Mouse (Mus musculus): ENCODE data around the gene Ppp1r11. TPM values are rescaled to one million over a fixed set of nuclear protein-coding genes. Genes with fewer than 3 reads are reported as not detected.

Gene Ppp1r11
- 96.9 and 108 TPM in 2 replicates for polyA plus RNA-seq (2015; fragmentation: Nextera tagmentation; extraction: Ambion mirVana)

GRCm38 (mm10) chr17:36950981-36951947 is at the start of gene Ppp1r11:
Gene Ppp1r11, minus strand, starts transcription at chr17:36951741.
- 2% methylated on average over 36 of the region's 36 CpGs for WGBS

GRCm38 (mm10) chr17:37000863-37001262 is 49.3 kb upstream of the Ppp1r11 start, which contains the start of gene Zfp57:
Gene Zfp57, plus strand, starts transcription at chr17:37001163.
- peaks cover 6% of the 10 kb centered on the region for H3K4me1 ChIP-seq (ENCODE audit: insufficient read depth, low read depth, low read length)
- ATAC-seq (no peak), DNase-seq (ENCODE audit: low spot score) (no peak)
- no peak within 1 kb of the TSS for H3K27ac ChIP-seq (ENCODE audit: low read length)
- TF ChIP-seq CTCF (IDR thresholded peaks at IDR 0.05) (no peak), EP300 (IDR thresholded peaks at IDR 0.05) (no peak)
- no peaks in the 10 kb centered on the region for H3K36me3 ChIP-seq (ENCODE audit: insufficient read depth, low read length)
- H3K27me3 ChIP-seq (replicated peaks; ENCODE audit: insufficient read depth, low read length): no peaks in the 10 kb centered on the region
- H3K4me2 ChIP-seq (replicated peaks; ENCODE audit: low read depth, low read length): peak within 1 kb of the TSS; percentile 93
- no peaks in the 10 kb centered on the region for H3K9me3 ChIP-seq (ENCODE audit: low read length)
- WGBS: 92% methylated on average over 7 of the region's 7 CpGs
- H3K4me3 ChIP-seq (ENCODE audit: low read depth, low read length): no peak within 1 kb of the TSS
- no peak within 1 kb of the TSS for H3K9ac ChIP-seq (replicated peaks; ENCODE audit: low read depth)

More at GRCm38 (mm10) chr17:36950981-36951947, at the start of gene Ppp1r11:
- peak within 1 kb of the TSS; percentile 58 for H3K4me2 ChIP-seq (replicated peaks; ENCODE audit: low read depth, low read length)
- TF ChIP-seq CTCF (IDR thresholded peaks at IDR 0.05) (no peak), EP300 (IDR thresholded peaks at IDR 0.05) (peak; percentile 68; the same call in 1 of the 2 replicates)
- H3K36me3 ChIP-seq (ENCODE audit: insufficient read depth, low read length): 0 out of 2 replicates have a peak, but pooled peaks cover 7% of the 10 kb centered on the region
- peak within 1 kb of the TSS; percentile 84 for H3K27ac ChIP-seq (ENCODE audit: low read length)
- peak within 1 kb of the TSS; percentile 73 for H3K9ac ChIP-seq (replicated peaks; ENCODE audit: low read depth)
- H3K9me3 ChIP-seq (ENCODE audit: low read length): no peaks in the 10 kb centered on the region
- H3K4me3 ChIP-seq (ENCODE audit: low read depth, low read length): peak within 1 kb of the TSS; percentile 65
- no peaks in the 10 kb centered on the region for H3K27me3 ChIP-seq (replicated peaks; ENCODE audit: insufficient read depth, low read length)
- peak; percentile 99 for DNase-seq (ENCODE audit: low spot score)
- peak; percentile 98 for ATAC-seq
- H3K4me1 ChIP-seq (ENCODE audit: insufficient read depth, low read depth, low read length): peaks cover 11% of the 10 kb centered on the region; the same call in 1 of the 2 replicates

GRCm38 (mm10) chr17:36998477-36998876 is 46.9 kb upstream of the Ppp1r11 start:
- ATAC-seq (no peak), DNase-seq (ENCODE audit: low spot score) (no peak)
- no peak overlapping the region for H3K9ac ChIP-seq (replicated peaks; ENCODE audit: low read depth)
- no peak overlapping the region for H3K4me3 ChIP-seq (ENCODE audit: low read depth, low read length)
- TF ChIP-seq CTCF (IDR thresholded peaks at IDR 0.05) (no peak), EP300 (IDR thresholded peaks at IDR 0.05) (no peak)
- 62% methylated on average over 2 of the region's 2 CpGs for WGBS
- no peaks in the 10 kb centered on the region for H3K9me3 ChIP-seq (ENCODE audit: low read length)
- H3K4me1 ChIP-seq (ENCODE audit: insufficient read depth, low read depth, low read length): peaks cover 5% of the 10 kb centered on the region
- H3K27me3 ChIP-seq (replicated peaks; ENCODE audit: insufficient read depth, low read length): no peaks in the 10 kb centered on the region
- H3K27ac ChIP-seq (ENCODE audit: low read length): no peak overlapping the region
- H3K36me3 ChIP-seq (ENCODE audit: insufficient read depth, low read length): no peaks in the 10 kb centered on the region
- H3K4me2 ChIP-seq (replicated peaks; ENCODE audit: low read depth, low read length): no peak overlapping the region

- WGBS: 26% methylated on average over 7 of the region's 7 CpGs
- Histone ChIP-seq H3K9me3 (ENCODE audit: low read length) (no peaks in the 10 kb centered on the region), H3K4me3 (ENCODE audit: low read depth, low read length) (no peak overlapping the region), H3K27ac (ENCODE audit: low read length) (no peak overlapping the region), H3K4me2 (replicated peaks; ENCODE audit: low read depth, low read length) (no peak overlapping the region), H3K9ac (replicated peaks; ENCODE audit: low read depth) (no peak overlapping the region), H3K4me1 (ENCODE audit: insufficient read depth, low read depth, low read length) (no peaks in the 10 kb centered on the region), H3K36me3 (ENCODE audit: insufficient read depth, low read length) (no peaks in the 10 kb centered on the region), H3K27me3 (replicated peaks; ENCODE audit: insufficient read depth, low read length) (no peaks in the 10 kb centered on the region)
- ATAC-seq (peak; percentile 77), DNase-seq (ENCODE audit: low spot score) (peak; percentile 86)
- TF ChIP-seq EP300 (IDR thresholded peaks at IDR 0.05) (0 out of 2 replicates have a peak, but pooled peaks have one; percentile 19), CTCF (IDR thresholded peaks at IDR 0.05) (peak; percentile 93)
Observed at GRCm38 (mm10) chr17:36997033-36997735, 45.6 kb upstream of the Ppp1r11 start.

GRCm38 (mm10) chr17:36995448-36995847 is 43.9 kb upstream of the Ppp1r11 start:
- Histone ChIP-seq H3K9ac (replicated peaks; ENCODE audit: low read depth) (no peak overlapping the region), H3K27ac (ENCODE audit: low read length) (no peak overlapping the region), H3K9me3 (ENCODE audit: low read length) (no peaks in the 10 kb centered on the region), H3K4me3 (ENCODE audit: low read depth, low read length) (no peak overlapping the region), H3K27me3 (replicated peaks; ENCODE audit: insufficient read depth, low read length) (no peaks in the 10 kb centered on the region), H3K36me3 (ENCODE audit: insufficient read depth, low read length) (no peaks in the 10 kb centered on the region), H3K4me2 (replicated peaks; ENCODE audit: low read depth, low read length) (no peak overlapping the region), H3K4me1 (ENCODE audit: insufficient read depth, low read depth, low read length) (no peaks in the 10 kb centered on the region)
- TF ChIP-seq CTCF (IDR thresholded peaks at IDR 0.05) (no peak), EP300 (IDR thresholded peaks at IDR 0.05) (no peak)
- WGBS: 54% methylated on average over 3 of the region's 3 CpGs
- DNase-seq (ENCODE audit: low spot score) (no peak), ATAC-seq (no peak)

- no peaks in the 10 kb centered on the region for H3K9me3 ChIP-seq (ENCODE audit: low read length)
- H3K4me2 ChIP-seq (replicated peaks; ENCODE audit: low read depth, low read length): no peak overlapping the region
- WGBS: 63% methylated on average over 2 of the region's 2 CpGs
- peak; percentile 27 for DNase-seq (ENCODE audit: low spot score)
- ATAC-seq: no peak
- no peak overlapping the region for H3K4me3 ChIP-seq (ENCODE audit: low read depth, low read length)
- H3K4me1 ChIP-seq (ENCODE audit: insufficient read depth, low read depth, low read length): no peaks in the 10 kb centered on the region
- no peaks in the 10 kb centered on the region for H3K27me3 ChIP-seq (replicated peaks; ENCODE audit: insufficient read depth, low read length)
- H3K36me3 ChIP-seq (ENCODE audit: insufficient read depth, low read length): no peaks in the 10 kb centered on the region
- no peak overlapping the region for H3K27ac ChIP-seq (ENCODE audit: low read length)
- TF ChIP-seq EP300 (IDR thresholded peaks at IDR 0.05) (no peak), CTCF (IDR thresholded peaks at IDR 0.05) (no peak)
- no peak overlapping the region for H3K9ac ChIP-seq (replicated peaks; ENCODE audit: low read depth)
Observed at GRCm38 (mm10) chr17:36994528-36994927, 43.0 kb upstream of the Ppp1r11 start.
